In the genomic region with DNA sequence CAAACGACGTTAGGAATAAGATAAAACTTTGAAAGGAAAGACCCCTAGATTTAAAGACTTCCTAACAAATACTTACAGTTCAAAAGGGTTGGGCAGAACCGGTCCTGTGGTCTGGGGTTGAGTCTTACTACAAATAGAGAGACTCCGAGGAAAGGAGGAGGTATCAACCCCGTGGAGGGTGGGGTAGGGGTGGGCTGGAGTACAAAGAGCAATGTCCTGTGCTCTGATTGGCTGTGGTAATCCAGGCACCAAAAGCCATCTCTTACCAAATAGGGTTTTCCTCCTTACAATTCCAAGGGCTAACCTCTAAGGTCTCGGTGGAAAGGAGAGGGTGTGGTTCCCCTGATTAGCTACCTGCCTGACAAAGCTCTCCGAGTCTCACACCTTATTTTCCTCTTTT, we compare ENCODE assay signal across 11 mouse cellular contexts. TPM values are rescaled to one million over a fixed set of nuclear protein-coding genes. Genes with fewer than 3 reads are reported as not detected.
DNase-seq lines count a peak whose midpoint lies in the region; ATAC-seq and TF ChIP-seq lines count a peak whose summit lies in the region.
"Had no signal": no experiment of that assay in that cellular context is flagged by ENCODE, and none has a peak within 500 bp of the region (broad histone marks: within the 10 kb centered on the region; RNA-seq: fewer than 3 reads in every experiment).

A gene (minus strand): TSS at position 177 of the 400 bp plus-strand sequence.

- in situ Hi-C loops in ES-E14 (cut with MboI; ENCODE audit: low sequenced_read_pairs in 2 of 2, unreplicated experiment in 2 of 2) = no loop called here

- no peak within 1 kb of the TSS for H3K9ac ChIP-seq in kidney, embryonic 15.5 days
- no peak within 1 kb of the TSS for H3K9ac ChIP-seq in ES-E14 (ENCODE audit: insufficient read depth, low read depth, low read length, poor library complexity, severe bottlenecking)
- no peak within 1 kb of the TSS for H3K9ac ChIP-seq in neural tube, embryonic 15.5 days (replicated peaks)
- H3K9ac ChIP-seq: hindbrain, embryonic 14.5 days; limb, embryonic 13.5 days had no signal

- peak within 1 kb of the TSS; percentile 32 for H3K4me3 ChIP-seq in kidney, embryonic 15.5 days (replicated peaks)
- H3K4me3 ChIP-seq in ES-E14 (ENCODE audit: insufficient read depth in 1 of 2, low read depth in 1 of 2, low read length in 2 of 2, poor library complexity in 1 of 2, severe bottlenecking in 1 of 2) = no peak within 1 kb of the TSS
- H3K4me3 ChIP-seq in megakaryocyte, embryonic 14.5 days (replicated peaks) = peak within 1 kb of the TSS; percentile 46
- H3K4me3 ChIP-seq in neural tube, embryonic 15.5 days (replicated peaks) = no peak within 1 kb of the TSS
- H3K4me3 ChIP-seq: limb, embryonic 13.5 days had no signal

- H3K4me2 ChIP-seq in kidney, embryonic 15.5 days = peak within 1 kb of the TSS; percentile 48
- no peak within 1 kb of the TSS for H3K4me2 ChIP-seq in neural tube, embryonic 15.5 days
- H3K4me2 ChIP-seq: hindbrain, embryonic 14.5 days had no signal

- peak; percentile 46; the same call in 1 of the 2 replicates for ATAC-seq in kidney, embryonic 15.5 days (replicated peaks; ENCODE audit: low FRiP score)
- peak; percentile 65 for ATAC-seq in granulocyte monocyte progenitor cell, adult 5-6 weeks (replicated peaks; ENCODE audit: poor library complexity, severe bottlenecking)
- ATAC-seq in neural tube, embryonic 15.5 days (ENCODE audit: low FRiP score) = no peak

- 31% methylated on average over 7 of the region's 7 CpGs for WGBS in kidney, embryonic 15.5 days
- WGBS in neural tube, embryonic 15.5 days = 40% methylated on average over 7 of the region's 7 CpGs

- peak within 1 kb of the TSS; percentile 81 for H3K27ac ChIP-seq in kidney, embryonic 15.5 days
- no peak within 1 kb of the TSS for H3K27ac ChIP-seq in ES-E14 (ENCODE audit: insufficient read depth, low read depth, low read length, poor library complexity, severe bottlenecking)
- H3K27ac ChIP-seq in neural tube, embryonic 15.5 days (replicated peaks) = no peak within 1 kb of the TSS
- H3K27ac ChIP-seq: hindbrain, embryonic 14.5 days; limb, embryonic 13.5 days had no signal

- H3K4me1 ChIP-seq in kidney, embryonic 15.5 days = peaks cover 34% of the 10 kb centered on the region
- peaks cover 4 to 10% of the 10 kb centered on the region in 2 experiments; a peak in 1 of 4 replicates for H3K4me1 ChIP-seq in ES-E14 (ENCODE audit: control insufficient read depth in 2 of 2, insufficient read depth in 2 of 2, low read length in 2 of 2, poor library complexity in 1 of 2)
- H3K4me1 ChIP-seq in megakaryocyte, embryonic 14.5 days = peaks cover 33% of the 10 kb centered on the region
- no peaks in the 10 kb centered on the region for H3K4me1 ChIP-seq in neural tube, embryonic 15.5 days
- H3K4me1 ChIP-seq: limb, embryonic 13.5 days had no signal

- H3K27me3 ChIP-seq in kidney, embryonic 15.5 days = no peaks in the 10 kb centered on the region
- H3K27me3 ChIP-seq in megakaryocyte, embryonic 14.5 days (replicated peaks) = no peaks in the 10 kb centered on the region
- no peaks in the 10 kb centered on the region for H3K27me3 ChIP-seq in neural tube, embryonic 15.5 days (replicated peaks)

- no peaks in the 10 kb centered on the region for H3K36me3 ChIP-seq in kidney, embryonic 15.5 days
- H3K36me3 ChIP-seq in ES-E14 (ENCODE audit: control insufficient read depth, insufficient read depth, low read length, poor library complexity, severe bottlenecking) = no peaks in the 10 kb centered on the region
- no peaks in the 10 kb centered on the region for H3K36me3 ChIP-seq in megakaryocyte, embryonic 14.5 days (replicated peaks; ENCODE audit: low read length)
- no peaks in the 10 kb centered on the region for H3K36me3 ChIP-seq in neural tube, embryonic 15.5 days
- H3K36me3 ChIP-seq: limb, embryonic 13.5 days had no signal

- no peak for DNase-seq in kidney, adult 8-10 months
- peak; percentile 39 for DNase-seq in ES-E14 (ENCODE audit: low read depth, low spot score)
- no peak for DNase-seq in left cerebral cortex, adult 11 months (ENCODE audit: low spot score)
- DNase-seq in layer of hippocampus, postnatal 36 days = no peak
- DNase-seq: cerebellum, adult 11 months had no signal

- no peaks in the 10 kb centered on the region for H3K9me3 ChIP-seq in kidney, embryonic 15.5 days (replicated peaks)
- no peaks in the 10 kb centered on the region for H3K9me3 ChIP-seq in ES-E14 (ENCODE audit: control insufficient read depth, insufficient read depth, low read depth, low read length)
- no peaks in the 10 kb centered on the region for H3K9me3 ChIP-seq in megakaryocyte, embryonic 14.5 days
- H3K9me3 ChIP-seq in neural tube, embryonic 15.5 days (replicated peaks) = no peaks in the 10 kb centered on the region
- H3K9me3 ChIP-seq: limb, embryonic 13.5 days had no signal

TF ChIP-seq in ES-E14, 5 proteins besides CTCF, POLR2A, EP300 and RAD21:
- TF ChIP-seq MAFK (IDR thresholded peaks at IDR 0.05; ENCODE audit: insufficient read depth, low read depth, low read length) (no peak), ZNF384 (IDR thresholded peaks at IDR 0.05; ENCODE audit: low read depth, low read length) (no peak), ZC3H11A (IDR thresholded peaks at IDR 0.05; ENCODE audit: borderline replicate concordance, low read depth, low read length) (no peak), HCFC1 (IDR thresholded peaks at IDR 0.05; ENCODE audit: borderline replicate concordance, insufficient read depth, low read length) (no peak), CHD2 (IDR thresholded peaks at IDR 0.05; ENCODE audit: low read depth, low read length) (no peak)

RNA-seq across cellular contexts. Expression of the gene that starts here (rescaled TPM):
- polyA plus RNA-seq in kidney, embryonic 15.5 days (2015; fragmentation: Nextera tagmentation; extraction: Ambion mirVana) = 89.5 and 101 TPM in 2 replicates
- total RNA-seq in ES-E14 (2012; rRNA removed) = 28.1 and 30.5 TPM in 2 replicates
- total RNA-seq in granulocyte monocyte progenitor cell, adult 5-6 weeks (2014; fragmentation: Nextera tagmentation) = 5,016 and 5,973 TPM in 2 replicates
- 4,049 and 4,633 TPM in 2 replicates for total RNA-seq in granulocyte monocyte progenitor cell, adult 5-6 weeks (2017)
- 6.4 TPM in 1 of 2 replicates, not detected in the other for polyA plus RNA-seq in megakaryocyte, embryonic 14.5 days (2012; ENCODE audit: insufficient read depth, low replicate concordance)
- 0.78 and 73.0 TPM in 2 replicates for polyA plus RNA-seq in neural tube, embryonic 15.5 days (2015; fragmentation: Nextera tagmentation; extraction: Ambion mirVana)
- total RNA-seq in layer of hippocampus, postnatal 36 days (2021) = not detected

Comparison
In these comparisons a context has a peak if more than half of its experiments do, and no peak if none do; other contexts are left out.
1. RNA of the gene that starts here (total RNA-seq): 4,049 to 5,973 TPM in granulocyte monocyte progenitor cell, adult 5-6 weeks; 28.1 to 30.5 TPM in ES-E14 and not detected in layer of hippocampus, postnatal 36 days; every median in the first group is over 100 times any median in the second.
2. H3K4me3 ChIP-seq: peak in kidney, embryonic 15.5 days (single experiment) and megakaryocyte, embryonic 14.5 days (single experiment); none in ES-E14 (0 of 2) and neural tube, embryonic 15.5 days (single experiment).